Comparison of ENCODE assay signal across 19 mouse cellular contexts in genomic region chr1:22311471-22311870, GRCm38 (mm10).
DNase-seq lines count a peak whose midpoint lies in the region; ATAC-seq and TF ChIP-seq lines count a peak whose summit lies in the region.
"Had no signal": no experiment of that assay in that cellular context is flagged by ENCODE, and none has a peak within 500 bp of the region (broad histone marks: within the 10 kb centered on the region; RNA-seq: fewer than 3 reads in every experiment).

No protein-coding gene starts in this region.

- no peak for DNase-seq in midbrain, embryonic 11.5 days (ENCODE audit: low spot score, missing footprints)
- DNase-seq in midbrain, embryonic 10.5 days (ENCODE audit: low spot score), result no peak
- DNase-seq in midbrain, postnatal 0 days (ENCODE audit: low spot score), result no peak
- DNase-seq: adrenal gland, adult 2 months; adrenal gland, adult 8-10 months; adrenal gland, postnatal 10 days; adrenal gland, postnatal 14 days; adrenal gland, postnatal 25 days; adrenal gland, postnatal 36 days; B cell, adult 2 months; cerebellum, adult 11 months; cerebellum, adult 11-12 months; cerebellum, adult 18-20 months had no signal

- no peaks in the 10 kb centered on the region for H3K27me3 ChIP-seq in midbrain, embryonic 11.5 days (ENCODE audit: control insufficient read depth, insufficient read depth, low read length)
- H3K27me3 ChIP-seq in midbrain, embryonic 10.5 days (ENCODE audit: low read depth, poor library complexity, severe bottlenecking), result no peaks in the 10 kb centered on the region
- no peaks in the 10 kb centered on the region for H3K27me3 ChIP-seq in midbrain, embryonic 12.5 days
- H3K27me3 ChIP-seq in midbrain, postnatal 0 days (ENCODE audit: insufficient read depth, low read length), result no peaks in the 10 kb centered on the region
- H3K27me3 ChIP-seq: CH12.LX had no signal

- no peak overlapping the region for H3K27ac ChIP-seq in midbrain, embryonic 11.5 days (ENCODE audit: low read depth, low read length)
- no peak overlapping the region for H3K27ac ChIP-seq in midbrain, embryonic 10.5 days (replicated peaks)
- no peak overlapping the region for H3K27ac ChIP-seq in midbrain, embryonic 12.5 days (replicated peaks)
- H3K27ac ChIP-seq in midbrain, postnatal 0 days (ENCODE audit: low read depth, low read length), result no peak overlapping the region

- H3K4me2 ChIP-seq in midbrain, embryonic 11.5 days, result no peak overlapping the region
- no peak overlapping the region for H3K4me2 ChIP-seq in midbrain, embryonic 12.5 days (replicated peaks)
- no peak overlapping the region for H3K4me2 ChIP-seq in midbrain, postnatal 0 days (ENCODE audit: low read depth, low read length, poor library complexity, severe bottlenecking)

- H3K4me1 ChIP-seq in midbrain, embryonic 11.5 days (ENCODE audit: control insufficient read depth, insufficient read depth, low read length), result no peaks in the 10 kb centered on the region
- H3K4me1 ChIP-seq in midbrain, embryonic 10.5 days, result peaks cover 9% of the 10 kb centered on the region
- peaks cover 4% of the 10 kb centered on the region; the same call in 1 of the 2 replicates for H3K4me1 ChIP-seq in midbrain, embryonic 12.5 days
- H3K4me1 ChIP-seq in midbrain, postnatal 0 days (ENCODE audit: insufficient read depth, low read length), result no peaks in the 10 kb centered on the region

- H3K9me3 ChIP-seq in midbrain, embryonic 11.5 days (ENCODE audit: control insufficient read depth, low read length), result no peaks in the 10 kb centered on the region
- no peaks in the 10 kb centered on the region for H3K9me3 ChIP-seq in midbrain, embryonic 10.5 days (replicated peaks)
- H3K9me3 ChIP-seq in midbrain, embryonic 12.5 days, result no peaks in the 10 kb centered on the region
- no peaks in the 10 kb centered on the region for H3K9me3 ChIP-seq in midbrain, postnatal 0 days (ENCODE audit: low read length)
- H3K9me3 ChIP-seq: G1E had no signal

- no peak for TF ChIP-seq CTCF in midbrain, postnatal 0 days (IDR thresholded peaks at IDR 0.05)

- H3K9ac ChIP-seq in midbrain, embryonic 11.5 days (ENCODE audit: low read length), result no peak overlapping the region
- H3K9ac ChIP-seq in midbrain, embryonic 12.5 days (replicated peaks), result no peak overlapping the region
- no peak overlapping the region for H3K9ac ChIP-seq in midbrain, postnatal 0 days (replicated peaks; ENCODE audit: low read length, poor library complexity, severe bottlenecking)

- 57% methylated on average over 7 of the region's 7 CpGs for WGBS in midbrain, embryonic 11.5 days
- 80% methylated on average over 7 of the region's 7 CpGs for WGBS in midbrain, embryonic 10.5 days
- WGBS in midbrain, embryonic 12.5 days, result 64% methylated on average over 7 of the region's 7 CpGs
- 34% methylated on average over 7 of the region's 7 CpGs for WGBS in midbrain, postnatal 0 days

- H3K4me3 ChIP-seq in midbrain, embryonic 11.5 days (ENCODE audit: low read depth, low read length), result no peak overlapping the region
- no peak overlapping the region for H3K4me3 ChIP-seq in midbrain, embryonic 10.5 days
- H3K4me3 ChIP-seq in midbrain, embryonic 12.5 days, result no peak overlapping the region
- no peak overlapping the region for H3K4me3 ChIP-seq in midbrain, postnatal 0 days (ENCODE audit: low read depth, low read length)

- peak; percentile 57; the same call in 1 of the 2 replicates for ATAC-seq in midbrain, embryonic 11.5 days (ENCODE audit: low FRiP score)
- ATAC-seq in midbrain, embryonic 12.5 days (ENCODE audit: low FRiP score, low read depth), result peak; percentile 77; the same call in 1 of the 2 replicates
- no peak for ATAC-seq in midbrain, postnatal 0 days (ENCODE audit: low FRiP score)
- ATAC-seq: activated CD4-positive, CD25-positive, alpha-beta regulatory T cell, adult 4 months; CD4-positive, CD25-positive, alpha-beta regulatory T cell, adult 4 months; Patski had no signal

- H3K36me3 ChIP-seq in midbrain, embryonic 11.5 days (ENCODE audit: control insufficient read depth, insufficient read depth, low read length), result no peaks in the 10 kb centered on the region
- no peaks in the 10 kb centered on the region for H3K36me3 ChIP-seq in midbrain, embryonic 10.5 days
- H3K36me3 ChIP-seq in midbrain, embryonic 12.5 days, result no peaks in the 10 kb centered on the region
- no peaks in the 10 kb centered on the region for H3K36me3 ChIP-seq in midbrain, postnatal 0 days (ENCODE audit: insufficient read depth, low read length)
- H3K36me3 ChIP-seq: G1E had no signal
